Mouse (Mus musculus) testis, adult 2 months (tissue): ENCODE results near the gene Mier3.

Experiments used
- CTCF ChIP-seq: fragments of 200-500 bp; IDR thresholded peaks from 2 replicates; pipeline ENCODE4 v1.5.1; 2012; ENCODE audit warnings: low read depth, mild to moderate bottlenecking, inconsistent platforms, low read length, moderate library complexity; ENCODE audit not compliant: control insufficient read depth, insufficient read depth, insufficient replicate concordance
- POLR2A ChIP-seq: fragments of 200-500 bp; IDR thresholded peaks from 2 replicates; pipeline ENCODE4 v1.6.1; 2012; ENCODE audit warnings: low read depth, mild to moderate bottlenecking, inconsistent platforms, low read length, moderate library complexity; ENCODE audit not compliant: control insufficient read depth

GRCm38 (mm10) chr13:111676841-111677240 lies 3.9 kb upstream of the Mier3 start:
- TF ChIP-seq CTCF: no peak
- TF ChIP-seq POLR2A: no peak
